Mouse (Mus musculus): ENCODE data around the gene Irx3.

Irx3 gene

GRCm38 (mm10) chr8:91801839-91802238 lies at the start of gene Irx3:
Irx3 (minus strand) TSS chr8:91802067.
- no peak for DNase-seq (ENCODE audit: low read depth)

- DNase-seq (ENCODE audit: low read depth) = no peak
Observed at GRCm38 (mm10) chr8:91851359-91851758, 49.5 kb upstream of the Irx3 start.

GRCm38 (mm10) chr8:91849984-91850383 lies 48.1 kb upstream of the Irx3 start:
- DNase-seq (ENCODE audit: low read depth) = no peak

- DNase-seq (ENCODE audit: low read depth) = no peak
Observed at GRCm38 (mm10) chr8:91849529-91849928, 47.7 kb upstream of the Irx3 start.

- DNase-seq (ENCODE audit: low read depth) = no peak
Observed at GRCm38 (mm10) chr8:91845641-91846040, 43.8 kb upstream of the Irx3 start.

GRCm38 (mm10) chr8:91837131-91837530 lies 35.3 kb upstream of the Irx3 start:
- no peak for DNase-seq (ENCODE audit: low read depth)

GRCm38 (mm10) chr8:91836685-91837084 lies 34.8 kb upstream of the Irx3 start:
- no peak for DNase-seq (ENCODE audit: low read depth)

GRCm38 (mm10) chr8:91827661-91828060 lies 25.8 kb upstream of the Irx3 start:
- DNase-seq (ENCODE audit: low read depth) = no peak

GRCm38 (mm10) chr8:91827192-91827591 lies 25.3 kb upstream of the Irx3 start:
- DNase-seq (ENCODE audit: low read depth) = no peak

- DNase-seq (ENCODE audit: low read depth) = no peak
Observed at GRCm38 (mm10) chr8:91823357-91823756, 21.5 kb upstream of the Irx3 start.

- DNase-seq (ENCODE audit: low read depth) = no peak
Observed at GRCm38 (mm10) chr8:91822746-91823145, 20.9 kb upstream of the Irx3 start.

- DNase-seq (ENCODE audit: low read depth) = no peak
Observed at GRCm38 (mm10) chr8:91821976-91822375, 20.1 kb upstream of the Irx3 start.

- DNase-seq (ENCODE audit: low read depth) = no peak
Observed at GRCm38 (mm10) chr8:91819778-91820177, 17.9 kb upstream of the Irx3 start.

- DNase-seq (ENCODE audit: low read depth) = no peak
Observed at GRCm38 (mm10) chr8:91818784-91819183, 16.9 kb upstream of the Irx3 start.

GRCm38 (mm10) chr8:91814106-91814505 lies 12.2 kb upstream of the Irx3 start:
- DNase-seq (ENCODE audit: low read depth) = no peak

GRCm38 (mm10) chr8:91806720-91807241 lies 4.9 kb upstream of the Irx3 start:
- DNase-seq (ENCODE audit: low read depth) = no peak

GRCm38 (mm10) chr8:91806084-91806719 lies 4.3 kb upstream of the Irx3 start:
- DNase-seq (ENCODE audit: low read depth) = no peak

GRCm38 (mm10) chr8:91805254-91805671 lies 3.4 kb upstream of the Irx3 start:
- no peak for DNase-seq (ENCODE audit: low read depth)

- DNase-seq (ENCODE audit: low read depth) = no peak
Observed at GRCm38 (mm10) chr8:91804403-91805253, 2.8 kb upstream of the Irx3 start.

GRCm38 (mm10) chr8:91803515-91804402 lies 1.9 kb upstream of the Irx3 start:
- DNase-seq (ENCODE audit: low read depth) = no peak

GRCm38 (mm10) chr8:91802401-91803322 lies 795 bp upstream of the Irx3 start:
- DNase-seq (ENCODE audit: low read depth) = no peak
